Mouse (Mus musculus) kidney, adult 8-10 months (tissue): ENCODE results near the gene Tiam2.

ENCODE experiments used
- DNase-seq, 2 experiments: peaks; one replicate each; pipeline ENCODE4 v3.0.0; 2022

Gene Tiam2

DNA sequence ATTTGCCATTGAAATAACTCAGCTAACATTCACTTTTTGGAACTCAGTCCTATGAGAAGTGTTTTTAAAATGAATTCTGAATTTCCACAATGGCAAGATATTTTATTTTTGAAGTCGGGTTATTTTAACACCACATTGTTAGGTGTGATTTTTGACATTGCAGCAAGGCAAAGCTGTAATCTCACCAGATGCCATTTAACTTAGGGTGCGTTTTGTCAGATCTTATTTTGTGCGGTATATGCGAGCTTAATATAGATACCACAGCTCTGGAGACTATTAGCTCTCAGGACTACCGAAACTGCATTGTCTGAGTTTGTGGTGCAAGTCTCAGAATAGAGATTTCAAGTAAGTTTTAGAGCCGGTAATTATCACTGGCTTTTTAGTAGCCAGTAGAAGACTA lies 173.7 kb downstream of the Tiam2 start:
- no peak for DNase-seq

DNA sequence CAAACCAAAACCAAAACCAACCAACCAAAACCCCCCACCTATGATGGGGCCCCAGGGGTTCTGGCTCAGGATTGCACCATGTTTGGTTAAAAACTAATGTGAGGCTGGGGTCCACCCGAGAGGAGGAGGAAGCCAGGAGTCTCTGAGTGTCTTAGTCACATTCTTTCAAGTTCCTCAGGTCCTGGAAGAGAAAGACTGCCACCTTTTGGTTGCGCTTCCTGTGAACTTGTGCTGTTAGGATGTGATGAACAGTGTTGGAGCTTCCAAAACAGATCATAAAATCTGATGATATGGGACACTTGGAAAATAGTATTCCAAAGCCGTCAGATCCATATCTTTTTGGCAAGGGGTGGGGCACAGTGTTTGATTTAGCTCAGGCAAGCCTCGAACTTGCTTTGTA lies 174.6 kb downstream of the Tiam2 start:
- no peak for DNase-seq

DNA sequence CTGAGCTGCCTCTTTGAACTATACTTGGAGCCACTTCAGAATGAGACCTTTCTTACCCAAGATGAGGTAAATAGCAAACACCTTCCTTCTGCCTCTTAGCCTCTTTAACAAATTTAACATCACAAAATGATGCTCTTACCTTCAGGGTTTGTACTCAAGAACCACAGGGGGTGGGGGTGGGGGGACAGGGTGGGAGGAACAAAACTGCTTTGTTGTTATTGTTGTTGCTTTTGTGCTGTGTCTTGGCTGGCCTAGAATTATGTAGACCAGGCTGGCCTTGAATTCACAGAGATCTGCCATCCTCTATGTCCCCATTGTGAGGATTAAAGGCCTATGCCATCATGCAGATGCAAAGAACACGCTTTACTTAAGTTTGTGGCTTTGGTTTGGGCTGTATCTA lies 179.3 kb downstream of the Tiam2 start:
- no peak for DNase-seq

DNA sequence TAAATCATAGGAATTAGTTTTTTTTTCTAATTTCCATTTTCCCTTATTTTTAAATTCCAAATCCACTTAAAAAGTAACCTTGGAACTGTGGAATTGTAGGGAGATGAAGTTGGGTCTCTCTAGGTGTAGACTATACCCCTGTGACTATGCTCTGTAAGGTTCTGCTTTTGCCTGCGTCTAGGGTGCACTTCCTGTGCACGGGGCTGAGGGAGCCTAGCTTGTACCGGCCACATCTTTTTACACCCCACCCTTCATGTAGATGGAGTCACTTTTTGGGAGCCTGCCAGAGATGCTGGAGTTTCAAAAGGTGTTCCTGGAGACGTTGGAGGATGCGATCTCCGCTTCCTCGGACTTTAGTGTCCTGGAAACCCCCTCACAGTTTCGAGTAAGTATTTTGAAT lies 180.1 kb downstream of the Tiam2 start:
- no peak for DNase-seq

DNA sequence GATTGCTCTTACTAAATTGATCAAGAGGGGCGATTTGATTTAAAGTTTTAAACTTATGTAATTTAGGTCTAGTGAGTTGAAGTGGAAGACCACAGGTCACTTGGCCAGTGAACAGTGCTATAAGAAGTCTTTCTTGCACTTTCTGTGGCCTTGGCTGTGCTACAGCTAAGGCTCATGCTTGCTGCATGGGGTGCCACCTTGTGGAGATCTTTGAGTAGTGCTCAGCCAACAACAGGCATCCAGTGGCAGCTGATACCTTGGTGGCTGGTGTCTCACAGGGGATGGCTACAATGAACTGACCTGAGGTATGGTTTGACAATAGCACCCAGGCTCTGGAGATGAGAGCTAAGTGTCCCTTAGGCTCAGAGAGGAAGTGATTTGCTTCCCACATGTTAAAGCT lies 183.5 kb downstream of the Tiam2 start:
- DNase-seq = peak; percentile 37 to 77

DNA sequence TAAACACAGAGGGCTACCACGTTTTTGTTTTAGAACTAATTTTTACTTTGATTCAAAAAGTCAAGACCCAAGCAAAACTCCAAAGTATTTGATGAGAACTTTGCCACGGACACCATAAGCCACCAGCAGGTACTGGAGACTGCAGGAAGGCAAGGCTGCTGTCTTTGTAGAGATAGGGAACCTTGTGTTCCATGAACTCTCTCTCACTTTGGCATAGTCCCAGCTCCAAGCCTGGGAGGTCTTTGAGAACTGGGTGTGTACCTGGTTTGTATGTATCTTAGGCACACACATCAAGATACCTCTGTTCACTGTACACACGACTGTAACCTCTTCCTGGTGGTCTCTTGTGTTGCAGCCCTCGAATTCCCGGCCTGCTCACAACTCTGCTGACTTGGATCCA lies 187.9 kb downstream of the Tiam2 start:
- DNase-seq = no peak

DNA sequence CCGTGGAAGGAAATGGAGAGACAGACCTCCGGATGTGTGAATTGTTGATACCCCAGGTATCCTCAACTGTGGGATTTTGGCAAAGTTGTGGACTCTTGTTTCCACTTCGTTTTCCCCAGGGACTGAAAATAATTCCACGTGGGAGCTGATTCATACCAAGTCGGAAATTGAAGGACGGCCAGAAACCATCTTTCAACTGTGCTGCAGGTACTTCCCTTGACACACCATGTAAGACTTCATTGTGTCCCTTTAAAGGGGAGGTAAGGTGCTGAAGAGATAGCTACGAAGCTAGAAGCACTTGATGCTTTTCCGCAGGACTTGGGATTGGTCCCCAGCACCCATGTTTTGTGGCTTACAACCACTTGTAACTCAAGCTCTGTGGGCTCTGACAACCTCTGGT lies 189.5 kb downstream of the Tiam2 start:
- DNase-seq = no peak

DNA sequence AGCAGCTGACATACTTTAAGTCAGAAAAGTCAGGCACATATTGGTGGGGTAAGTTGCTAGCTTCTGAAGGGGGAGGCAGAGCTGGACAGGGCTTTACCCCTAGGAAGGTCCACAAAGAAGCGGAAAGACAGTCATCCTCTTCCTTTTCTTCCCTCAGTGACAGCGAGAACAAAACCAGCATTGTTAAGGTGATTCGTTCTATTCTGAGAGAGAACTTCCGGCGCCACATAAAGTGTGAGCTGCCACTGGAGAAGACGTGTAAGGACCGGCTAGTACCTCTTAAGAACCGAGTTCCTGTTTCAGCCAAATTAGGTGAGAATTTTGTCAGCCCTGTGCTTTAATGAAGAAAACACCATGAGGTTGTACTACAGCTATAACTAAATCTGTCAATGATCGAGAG lies 190.0 kb downstream of the Tiam2 start:
- no peak for DNase-seq

DNA sequence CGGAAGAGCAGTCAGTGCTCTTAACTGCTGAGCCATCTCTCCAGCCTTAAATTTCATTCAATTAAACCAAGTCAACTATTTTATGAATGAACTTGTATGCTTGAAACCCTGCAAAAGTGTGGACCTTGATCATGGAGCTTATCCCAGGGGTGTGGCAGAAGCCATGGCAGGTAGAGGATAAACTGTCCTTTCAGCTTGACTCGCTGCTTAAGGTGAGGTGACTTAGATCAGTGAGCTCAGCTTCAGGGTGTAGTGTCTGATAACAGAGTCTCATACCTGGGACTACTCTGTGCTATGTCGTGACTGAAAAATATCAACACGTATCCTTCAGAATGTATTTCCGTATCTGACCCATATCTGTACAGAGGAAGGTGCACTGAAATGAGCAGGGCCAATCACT lies 194.0 kb downstream of the Tiam2 start:
- no peak for DNase-seq

DNA sequence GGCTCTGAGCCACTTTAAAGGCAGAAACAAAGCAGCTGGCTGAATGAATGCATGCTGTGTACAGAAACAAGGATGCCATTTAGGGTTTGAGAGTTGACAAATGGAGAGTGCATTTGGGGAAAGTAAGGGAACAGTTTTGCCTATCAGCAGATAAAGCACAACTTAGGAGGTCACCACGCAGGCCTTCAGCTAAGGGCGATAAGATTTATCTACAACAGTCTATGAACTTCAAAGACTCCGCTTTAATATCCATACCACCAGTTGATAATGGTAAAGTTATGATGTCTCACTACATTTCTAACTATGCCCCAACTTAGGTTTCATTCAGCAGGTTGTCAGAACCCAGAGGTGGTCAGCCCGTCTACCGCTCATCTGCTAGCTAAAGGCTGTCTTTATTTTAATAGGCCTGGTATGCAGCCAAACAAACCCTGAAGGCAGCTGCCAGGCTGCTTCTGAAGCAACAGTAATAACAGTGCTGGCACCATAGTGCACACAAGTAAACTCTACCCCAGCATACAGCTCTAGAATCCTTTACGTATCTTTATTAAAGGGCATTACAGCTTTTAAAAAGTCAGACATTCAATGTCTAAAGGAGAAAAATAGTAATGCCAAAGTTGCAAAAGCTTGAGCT lies 201.6 kb downstream of the Tiam2 start:
- DNase-seq = no peak

DNA sequence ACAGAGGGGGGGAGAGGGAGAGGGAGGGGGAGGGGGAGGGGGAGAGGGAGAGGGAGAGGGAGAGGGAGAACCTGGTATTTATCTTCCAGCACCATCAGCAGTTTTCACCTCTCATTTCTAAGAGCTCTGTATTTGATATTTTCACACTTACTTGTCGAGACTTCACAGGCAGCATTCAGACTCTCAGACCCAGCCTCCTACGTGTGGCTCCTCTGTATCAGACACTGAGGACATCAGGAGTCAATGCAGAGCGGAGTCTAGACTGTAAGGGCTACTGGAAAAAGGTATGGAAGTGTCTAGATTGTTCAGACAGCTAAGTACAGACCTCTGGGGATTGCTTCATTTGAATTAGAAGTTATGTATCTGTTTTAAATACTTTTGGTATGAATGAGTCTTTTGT lies 203.2 kb downstream of the Tiam2 start:
- DNase-seq = no peak

DNA sequence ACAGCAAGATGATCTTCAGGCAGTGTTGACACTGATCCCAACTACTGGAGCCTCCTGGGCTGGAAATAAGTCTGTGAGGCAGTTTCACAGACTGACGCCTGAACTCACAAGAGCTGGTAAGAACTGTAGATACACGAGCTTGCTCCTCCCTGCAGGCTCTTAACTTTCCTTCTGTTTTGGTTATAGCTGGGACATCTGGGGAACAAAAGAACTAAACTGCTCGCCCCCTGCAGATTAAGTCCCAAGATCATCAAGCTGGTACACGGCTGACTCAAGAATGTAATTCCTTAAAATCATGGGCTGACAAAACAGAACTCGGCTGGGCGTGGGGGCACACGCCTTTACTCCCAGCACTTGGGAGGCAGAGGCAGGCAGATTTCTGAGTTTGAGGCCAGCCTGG lies 204.2 kb downstream of the Tiam2 start:
- no peak for DNase-seq

DNA sequence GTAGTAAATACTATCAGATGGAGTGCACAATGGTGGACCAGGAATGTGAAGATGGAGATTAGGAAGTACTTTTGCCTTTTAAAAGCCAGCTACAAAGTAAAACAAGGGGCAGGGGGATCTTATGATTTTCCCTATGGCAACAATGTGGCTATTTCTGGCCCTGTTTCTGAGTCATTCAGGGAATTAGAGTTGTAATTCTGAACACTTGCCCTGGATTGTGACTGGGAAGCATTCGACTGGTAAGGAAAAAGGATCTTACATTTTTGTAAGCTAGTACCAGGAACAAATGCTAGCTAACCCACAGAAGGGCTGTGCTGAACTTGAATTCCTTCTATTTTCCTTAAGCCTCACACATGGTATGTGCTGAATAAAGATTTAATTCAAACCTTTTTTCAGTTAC lies 205.3 kb downstream of the Tiam2 start:
- no peak for DNase-seq

DNA sequence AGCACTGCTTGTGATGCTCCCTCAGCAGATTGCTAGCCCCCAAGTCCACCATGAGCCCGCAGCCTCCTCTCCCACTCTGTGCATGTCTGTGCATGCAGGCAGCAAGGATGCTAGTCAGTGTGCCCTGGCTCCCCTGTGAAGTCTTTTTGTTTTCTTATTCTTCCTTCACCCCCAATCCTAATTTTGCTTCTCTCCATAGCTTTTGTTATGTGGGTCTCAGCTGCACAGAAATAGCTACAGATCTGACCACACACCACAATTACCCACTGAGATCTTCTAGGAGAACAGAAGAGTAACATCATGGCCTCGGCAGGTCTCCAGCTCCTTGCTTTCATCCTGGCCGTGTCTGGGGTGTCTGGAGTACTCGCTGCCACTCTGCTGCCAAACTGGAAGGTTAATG lies 205.9 kb downstream of the Tiam2 start, which contains the start of gene Cldn20:
Gene Cldn20, plus strand, starts transcription at position 301 of the 400 bp plus-strand sequence.
- no peak for DNase-seq

DNA sequence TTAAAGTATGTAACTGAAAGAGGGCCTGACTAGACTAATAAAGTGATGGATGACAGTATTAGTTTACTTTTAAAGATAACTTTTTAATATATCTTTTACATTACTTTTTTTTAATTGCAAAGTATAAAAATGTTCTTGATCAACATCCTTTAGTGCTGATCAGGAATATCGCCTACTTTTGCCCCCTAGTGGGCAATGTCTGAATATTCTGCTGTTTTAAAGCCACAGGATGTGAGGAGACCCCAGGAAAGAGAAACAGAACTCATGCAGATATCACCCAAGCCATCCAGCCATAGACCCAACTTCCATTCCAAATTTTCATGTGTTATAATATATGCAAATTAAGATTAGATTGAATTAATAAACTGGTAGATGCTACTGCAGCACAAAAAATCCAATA lies 207.1 kb downstream of the Tiam2 start:
- peak in 1 of 2 experiments; percentile 13 for DNase-seq

DNA sequence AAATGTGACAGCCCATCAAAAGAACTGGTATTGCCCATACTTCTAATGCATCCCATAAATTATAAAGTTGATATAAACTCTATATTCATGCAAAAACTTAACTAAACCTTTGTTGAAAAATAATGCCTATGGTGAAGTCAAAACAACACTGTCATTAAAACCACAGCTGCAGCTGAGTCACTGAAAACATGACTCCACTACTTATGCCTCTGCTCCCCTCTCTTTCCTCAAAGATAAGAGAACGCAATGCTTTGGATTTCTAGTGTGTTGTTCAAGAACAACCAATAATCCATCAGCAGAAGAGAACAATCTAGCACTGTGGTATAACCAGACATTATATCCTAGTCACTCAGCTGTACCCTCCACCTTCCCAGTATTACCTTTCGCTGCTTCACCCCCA lies 213.9 kb downstream of the Tiam2 start:
- DNase-seq = no peak

DNA sequence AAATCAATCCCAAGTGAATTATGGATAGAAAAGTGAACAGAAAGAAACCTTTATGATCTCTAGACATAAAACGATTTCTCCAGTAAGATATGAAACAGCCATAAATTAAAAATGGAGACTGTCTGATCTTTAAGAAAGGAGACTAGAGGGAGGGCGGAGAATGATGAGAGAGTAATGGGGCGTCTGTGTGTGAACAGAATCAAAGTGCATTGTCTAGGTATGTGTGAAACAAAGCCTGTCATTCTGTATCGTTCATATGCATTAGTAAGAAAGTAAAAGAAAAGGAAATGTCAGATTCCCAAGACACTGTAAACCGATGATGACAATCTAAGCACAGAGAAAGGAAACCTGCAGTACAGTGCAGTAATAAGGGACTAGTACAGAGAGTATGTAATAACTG lies 214.7 kb downstream of the Tiam2 start:
- no peak for DNase-seq

DNA sequence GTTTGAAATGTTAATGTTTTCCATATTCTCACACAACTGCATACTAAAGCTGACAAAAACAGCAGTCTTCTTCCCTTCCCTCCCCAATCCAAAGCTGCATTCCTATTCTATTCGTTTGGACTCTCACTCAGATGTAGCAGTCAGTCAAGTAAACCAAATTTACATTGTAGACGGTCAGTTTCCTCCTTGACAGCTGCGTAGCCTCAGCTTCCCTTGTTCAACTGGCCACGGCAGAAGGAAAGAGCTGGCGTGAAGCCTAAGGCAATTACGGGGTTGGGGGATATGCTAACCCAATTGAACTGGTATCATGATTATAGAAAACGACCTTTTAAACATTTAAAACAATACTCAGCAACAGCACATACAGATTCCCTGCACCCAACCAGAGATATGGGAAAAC lies 221.4 kb downstream of the Tiam2 start:
- no peak for DNase-seq

DNA sequence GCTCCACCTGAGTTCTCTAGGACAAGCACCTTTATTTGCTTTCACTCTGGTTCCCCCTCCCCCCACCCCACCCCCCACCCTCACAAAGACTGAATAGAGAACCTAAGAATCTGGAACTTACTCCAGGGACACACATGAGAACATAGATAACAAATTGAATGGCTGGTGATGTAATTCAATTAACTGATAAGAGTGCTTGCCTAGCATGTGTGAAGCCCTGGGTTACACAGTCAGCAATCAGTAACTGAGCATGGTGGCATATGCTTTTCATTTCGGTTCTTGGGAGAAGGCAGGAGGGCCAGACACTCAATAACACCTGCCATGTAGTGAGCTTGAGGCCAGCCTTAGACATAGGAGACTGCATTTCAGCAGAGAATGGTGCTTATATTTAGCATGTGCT lies 229.9 kb downstream of the Tiam2 start:
- no peak for DNase-seq

DNA sequence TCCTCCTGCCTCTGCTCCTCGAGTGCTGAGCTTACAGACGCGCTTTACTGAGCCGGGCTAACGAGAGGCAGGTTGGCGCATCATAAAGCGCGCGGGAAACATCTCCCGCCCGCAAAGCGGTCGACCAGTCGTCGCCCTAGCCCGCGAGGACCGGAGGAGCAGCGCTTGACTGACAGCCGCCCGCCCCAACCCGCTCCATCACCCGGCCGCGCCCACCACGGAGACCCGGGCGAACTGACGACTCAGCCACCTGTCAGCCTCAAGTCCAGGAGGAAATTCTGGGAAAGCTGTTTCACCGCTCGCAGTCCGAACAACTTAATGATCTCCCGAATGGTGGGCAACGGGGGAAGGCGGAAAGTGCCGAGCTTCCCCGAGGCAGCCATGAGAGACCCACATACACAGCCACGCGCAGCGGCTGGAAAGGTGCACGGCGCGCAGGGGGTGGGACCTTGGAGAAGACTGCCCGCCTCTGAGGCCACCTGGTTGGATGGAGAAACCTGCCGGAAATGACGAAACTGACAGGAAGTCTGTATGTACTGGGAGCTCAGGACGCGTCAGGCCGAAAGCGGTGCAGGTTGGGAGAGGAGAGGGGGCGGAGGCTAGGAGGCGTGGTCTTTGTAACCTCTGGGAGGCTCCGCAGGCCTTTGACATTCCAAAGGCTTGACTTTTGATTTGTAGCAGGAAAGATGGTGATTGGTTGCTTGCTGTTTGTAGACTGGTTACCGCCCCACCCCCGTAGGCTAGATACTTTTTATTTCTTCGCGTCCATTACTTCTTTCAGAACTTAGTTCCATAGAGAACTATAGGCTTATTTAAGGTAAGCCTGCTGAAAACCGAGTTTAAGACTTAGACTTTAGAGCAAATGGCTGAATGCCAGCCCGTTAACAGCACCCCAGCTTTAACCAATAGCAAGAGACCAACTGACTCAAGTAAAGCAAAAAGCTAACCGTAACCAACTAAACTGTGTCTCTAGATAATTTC lies 231.2 kb downstream of the Tiam2 start, which contains the start of gene Tfb1m:
Gene Tfb1m, minus strand, starts transcription at position 451 of the 981 bp plus-strand sequence.
- DNase-seq = peak; percentile 98 to 100

DNA sequence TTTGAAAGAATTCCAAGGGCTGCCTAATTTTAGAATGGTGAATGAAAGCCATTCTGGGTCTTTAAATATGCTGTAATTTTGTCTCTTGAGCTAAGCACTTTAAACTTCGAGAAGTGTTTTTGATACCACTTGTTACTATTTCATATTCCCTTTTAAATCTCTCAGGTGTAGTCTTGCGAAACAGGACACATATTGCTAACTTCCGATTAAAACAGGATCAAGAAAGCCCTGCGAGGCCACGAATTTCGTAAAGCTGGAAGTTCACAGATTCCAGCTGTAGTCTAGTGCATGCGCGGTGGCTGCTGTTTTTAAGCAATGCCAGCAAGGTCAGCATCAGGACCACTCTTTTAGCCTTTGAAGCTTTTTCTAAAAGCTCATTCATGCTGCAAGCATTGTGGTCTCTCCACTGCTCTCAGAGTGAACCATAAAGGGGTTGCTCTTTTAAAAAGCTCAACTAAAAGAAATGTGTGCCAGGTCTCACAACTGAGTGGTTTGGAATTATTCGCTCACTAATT lies 232.0 kb downstream of the Tiam2 start:
- peak in 1 of 2 experiments; percentile 18 for DNase-seq

DNA sequence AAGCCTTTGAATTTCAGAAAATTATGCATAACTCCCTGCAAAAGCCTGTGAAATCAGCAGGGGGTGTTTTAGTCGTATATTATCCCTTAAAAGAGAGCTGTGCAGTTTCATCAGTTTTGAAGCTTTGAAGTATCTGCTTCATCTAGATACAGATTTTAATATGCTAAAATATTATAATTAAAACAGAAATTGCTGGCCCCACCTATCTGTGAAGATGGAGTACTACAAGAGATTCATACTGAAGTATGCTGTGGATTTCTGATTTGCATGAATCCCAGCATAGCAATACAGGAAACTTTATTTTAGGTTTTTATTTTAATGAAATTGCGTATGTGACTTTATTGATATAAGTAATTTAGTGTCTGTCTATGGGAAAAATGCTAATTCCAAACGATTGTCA lies 234.2 kb downstream of the Tiam2 start:
- DNase-seq = no peak

DNA sequence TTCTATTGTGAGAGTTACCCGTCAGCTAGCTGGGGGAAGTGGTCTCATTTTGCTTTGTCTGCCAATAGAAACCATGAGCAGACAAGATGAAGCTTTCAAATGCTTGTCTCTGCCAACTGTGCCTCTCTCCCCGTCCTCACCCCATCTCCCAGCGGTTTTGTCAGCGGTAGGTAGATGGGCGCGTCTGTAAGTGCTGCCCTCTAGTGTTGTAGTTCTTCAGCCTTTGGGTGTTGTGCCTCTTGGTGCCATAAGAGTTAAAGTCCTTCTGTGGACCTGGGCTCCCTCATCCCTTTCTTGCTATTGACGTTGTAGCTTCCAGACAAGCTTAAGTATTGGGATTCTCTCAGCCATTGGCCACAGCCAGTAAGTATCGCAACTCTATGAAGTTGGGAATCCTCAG lies 236.0 kb downstream of the Tiam2 start:
- no peak for DNase-seq

DNA sequence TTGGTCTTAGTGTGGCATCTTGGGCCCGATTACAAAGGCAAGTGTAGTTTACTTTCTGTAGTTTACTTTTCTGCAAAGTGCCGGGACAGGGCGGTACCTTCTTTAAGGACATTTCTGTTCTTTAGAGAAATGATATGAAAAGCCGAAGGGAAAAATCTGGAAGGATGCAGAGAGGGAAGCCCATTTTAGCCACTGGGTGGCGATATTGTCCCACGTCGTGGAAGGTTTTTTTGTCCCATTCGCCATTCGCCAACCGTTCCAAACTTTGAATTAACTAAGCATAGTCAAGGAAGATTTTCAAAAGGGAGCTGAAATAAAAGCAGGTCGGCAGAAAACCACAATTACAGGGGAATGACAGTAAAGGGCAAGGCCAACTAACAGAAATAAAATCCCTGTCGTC lies 244.5 kb downstream of the Tiam2 start:
- DNase-seq = peak; percentile 30 to 66
